In genomic region chr12:78098765-78099194, GRCm38 (mm10) we compare ENCODE assay signal across 10 mouse cellular contexts.
DNase-seq lines count a peak whose midpoint lies in the region; ATAC-seq and TF ChIP-seq lines count a peak whose summit lies in the region.
"Had no signal": no experiment of that assay in that cellular context is flagged by ENCODE, and none has a peak within 500 bp of the region (broad histone marks: within the 10 kb centered on the region; RNA-seq: fewer than 3 reads in every experiment).

No protein-coding gene starts in this region.

- WGBS in heart, postnatal 0 days = 14% methylated on average over 9 of the region's 9 CpGs

- no peak for ATAC-seq in heart, postnatal 0 days (ENCODE audit: insufficient read depth, low read depth)
- ATAC-seq in CD4-positive, CD25-positive, alpha-beta regulatory T cell, adult 4 months = no peak

- H3K4me3 ChIP-seq in heart, postnatal 0 days (ENCODE audit: low read depth, low read length) = no peak overlapping the region
- H3K4me3 ChIP-seq: erythroblast, embryonic 14.5 days; megakaryocyte, embryonic 14.5 days had no signal

- TF ChIP-seq CTCF in heart, postnatal 0 days (IDR thresholded peaks at IDR 0.05; ENCODE audit: low read depth) = no peak

- no peaks in the 10 kb centered on the region for H3K9me3 ChIP-seq in heart, postnatal 0 days (replicated peaks; ENCODE audit: control insufficient read depth, low read length)
- H3K9me3 ChIP-seq: megakaryocyte, embryonic 14.5 days had no signal

- no peaks in the 10 kb centered on the region for H3K27me3 ChIP-seq in heart, postnatal 0 days (ENCODE audit: control insufficient read depth, insufficient read depth, low read length)
- H3K27me3 ChIP-seq: megakaryocyte, embryonic 14.5 days had no signal

- H3K9ac ChIP-seq in heart, postnatal 0 days (replicated peaks; ENCODE audit: low read depth, low read length) = no peak overlapping the region

- no peaks in the 10 kb centered on the region for H3K36me3 ChIP-seq in heart, postnatal 0 days (replicated peaks; ENCODE audit: control insufficient read depth, insufficient read depth, low read length)

- peaks cover 11% of the 10 kb centered on the region for H3K4me1 ChIP-seq in heart, postnatal 0 days (ENCODE audit: control insufficient read depth, insufficient read depth)
- H3K4me1 ChIP-seq: megakaryocyte, embryonic 14.5 days had no signal

- DNase-seq in heart, postnatal 0 days (ENCODE audit: low spot score) = no peak
- no peak for DNase-seq in heart, adult 11 months
- peak; percentile 41 for DNase-seq in cerebellum, adult 11 months
- DNase-seq in frontal cortex, postnatal 14 days (ENCODE audit: low spot score in 2 of 2) = peak; percentile 68 to 81
- DNase-seq in left cerebral cortex, postnatal 25 days (ENCODE audit: low spot score in 2 of 2) = peak; percentile 71 to 93
- DNase-seq in right cerebral cortex, postnatal 25 days = peak; percentile 77
- no peak for DNase-seq in c-Kit-positive CD71-positive TER-119-positive erythroid progenitor cells, embryonic 14.5 days (ENCODE audit: low spot score)

- H3K27ac ChIP-seq in heart, postnatal 0 days (ENCODE audit: low read depth) = peak overlapping the region; percentile 11; the same call in 1 of the 2 replicates

- TF ChIP-seq EP300 in heart, postnatal 0 days (IDR thresholded peaks at IDR 0.05; ENCODE audit: low read depth) = no peak

- H3K4me2 ChIP-seq in heart, postnatal 0 days (ENCODE audit: low read depth, low read length) = peak overlapping the region; percentile 24

- intact Hi-C loops in left cerebral cortex, postnatal 25 days (cut with DNase I) = loop anchor here (1.0 to 5.0 kb wide), 4 partner anchors 96 to 1000 kb away; partner anchors contain the start of gene Gphn

Comparison
In these comparisons a context has a peak if more than half of its experiments do, and no peak if none do; other contexts are left out.
1. DNase-seq: peak in cerebellum, adult 11 months (single experiment), frontal cortex, postnatal 14 days (2 of 2), left cerebral cortex, postnatal 25 days (2 of 2) and right cerebral cortex, postnatal 25 days (single experiment); none in heart, postnatal 0 days (single experiment), heart, adult 11 months (single experiment) and c-Kit-positive CD71-positive TER-119-positive erythroid progenitor cells, embryonic 14.5 days (single experiment).